Mouse (Mus musculus) brown adipose tissue, adult 24 weeks (tissue): ENCODE measurements around the gene Hcn4. TPM values are rescaled to one million over a fixed set of nuclear protein-coding genes. Genes with fewer than 3 reads are reported as not detected.

ENCODE experiments used
- H3K27ac ChIP-seq: fragments of 200-500 bp; replicated peaks from 2 replicates; pipeline ENCODE4 v1.5.1; 2012; ENCODE audit warnings: low read depth, mild to moderate bottlenecking, low read length
- H3K4me1 ChIP-seq: fragments of 200-500 bp; 2 replicates; pipeline ENCODE4 v1.6.1; 2012; ENCODE audit warnings: low read length, mixed read lengths; ENCODE audit not compliant: control insufficient read depth, insufficient read depth, insufficient read length
- H3K4me3 ChIP-seq: fragments of 200-500 bp; 2 replicates; pipeline ENCODE4 v1.5.1; 2012; ENCODE audit warnings: low read depth, mild to moderate bottlenecking, low read length, moderate library complexity; ENCODE audit not compliant: insufficient read depth
- polyA plus RNA-seq: library from polyadenylated mRNA; stranded (reverse); fragments of >200 nt; gene quantifications from 2 replicates; pipeline ENCODE4 v1.2.4, GENCODE M21; 2012; ENCODE audit not compliant: missing spikeins, insufficient read depth, insufficient read length

Gene Hcn4
- polyA plus RNA-seq, 1 experiment = 0.16 TPM

- Histone ChIP-seq H3K4me3 (no peak overlapping the region), H3K4me1 (no peaks in the 10 kb centered on the region), H3K27ac (no peak overlapping the region)
Observed at GRCm38 (mm10) chr9:58875439-58875838, 52.2 kb downstream of the Hcn4 start.

GRCm38 (mm10) chr9:58876946-58877625, 53.9 kb downstream of the Hcn4 start:
- Histone ChIP-seq H3K4me1 (no peaks in the 10 kb centered on the region), H3K27ac (no peak overlapping the region), H3K4me3 (no peak overlapping the region)

GRCm38 (mm10) chr9:58879836-58880235, 56.6 kb downstream of the Hcn4 start:
- no peak overlapping the region for H3K27ac ChIP-seq
- H3K4me1 ChIP-seq = no peaks in the 10 kb centered on the region
- no peak overlapping the region for H3K4me3 ChIP-seq

- H3K4me3 ChIP-seq = no peak overlapping the region
- no peaks in the 10 kb centered on the region for H3K4me1 ChIP-seq
- no peak overlapping the region for H3K27ac ChIP-seq
Observed at GRCm38 (mm10) chr9:58882686-58883085, 59.5 kb downstream of the Hcn4 start.

- H3K4me1 ChIP-seq = no peaks in the 10 kb centered on the region
- no peak overlapping the region for H3K4me3 ChIP-seq
- no peak overlapping the region for H3K27ac ChIP-seq
Observed at GRCm38 (mm10) chr9:58889782-58890448, 66.7 kb downstream of the Hcn4 start.

- Histone ChIP-seq H3K27ac (no peak overlapping the region), H3K4me1 (no peaks in the 10 kb centered on the region)
Observed at GRCm38 (mm10) chr9:58890893-58891292, 67.7 kb downstream of the Hcn4 start.

GRCm38 (mm10) chr9:58891840-58892640, 68.8 kb downstream of the Hcn4 start:
- Histone ChIP-seq H3K4me3 (no peak overlapping the region), H3K27ac (no peak overlapping the region), H3K4me1 (no peaks in the 10 kb centered on the region)

More at GRCm38 (mm10) chr9:58890893-58891292, 67.7 kb downstream of the Hcn4 start:
- H3K4me3 ChIP-seq = no peak overlapping the region

GRCm38 (mm10) chr9:58899602-58900001, 76.4 kb downstream of the Hcn4 start:
- Histone ChIP-seq H3K4me1 (no peaks in the 10 kb centered on the region), H3K4me3 (no peak overlapping the region), H3K27ac (no peak overlapping the region)

- Histone ChIP-seq H3K4me1 (no peaks in the 10 kb centered on the region), H3K4me3 (no peak overlapping the region), H3K27ac (no peak overlapping the region)
Observed at GRCm38 (mm10) chr9:58902869-58903585, 79.8 kb downstream of the Hcn4 start.

Other genes with a start within 250 kb of the Hcn4 start
- gene Nptn, start 241.2 kb upstream of the Hcn4 start, polyA plus RNA-seq = 124 and 127 TPM in 2 replicates
- gene Rec114, start 79.4 kb upstream of the Hcn4 start, polyA plus RNA-seq = not detected in 2 replicates
- gene Neo1, start 213.0 kb downstream of the Hcn4 start, polyA plus RNA-seq = 6.8 and 7.3 TPM in 2 replicates